Comparison of ENCODE assay signal across 8 mouse cellular contexts in genomic region chr7:16452587-16453073, GRCm38 (mm10). TPM values are rescaled to one million over a fixed set of nuclear protein-coding genes. Genes with fewer than 3 reads are reported as not detected.
A peak's percentile ranks its signal among the peaks of the same experiment; 100 is the strongest.
DNase-seq lines count a peak whose midpoint lies in the region; ATAC-seq lines count a peak whose summit lies in the region.

Gene Tmem160, plus strand, starts transcription at chr7:16452779.

- H3K36me3 ChIP-seq in hindbrain, embryonic 14.5 days (replicated peaks; ENCODE audit: control insufficient read depth, insufficient read depth): peaks cover 7% of the 10 kb centered on the region

- peaks cover 8% of the 10 kb centered on the region; the same call in 1 of the 2 replicates for H3K4me1 ChIP-seq in hindbrain, embryonic 14.5 days (replicated peaks; ENCODE audit: control insufficient read depth, insufficient read depth, low read length)

- peak; percentile 97 for ATAC-seq in hindbrain, embryonic 14.5 days (ENCODE audit: low FRiP score)

- DNase-seq in T-cell, adult 2 months (ENCODE audit: low spot score): peak; percentile 93
- DNase-seq in cerebellum, postnatal 25 days: peak; percentile 86 to 91
- DNase-seq in frontal cortex, postnatal 25 days (ENCODE audit: low spot score in 2 of 2): peak; percentile 73 to 76
- peak; percentile 83 for DNase-seq in hindbrain, embryonic 14.5 days (ENCODE audit: low spot score)
- peak; percentile 82 to 87 for DNase-seq in layer of hippocampus, postnatal 36 days
- DNase-seq in lung, postnatal 36 days: peak; percentile 97
- DNase-seq in right cerebral cortex, adult 18-20 months: peak; percentile 93
- DNase-seq in urinary bladder, postnatal 10 days (ENCODE audit: low spot score): peak; percentile 46

- H3K9ac ChIP-seq in hindbrain, embryonic 14.5 days: peak within 1 kb of the TSS; percentile 69

- peak within 1 kb of the TSS; percentile 66 for H3K27ac ChIP-seq in hindbrain, embryonic 14.5 days

- H3K4me2 ChIP-seq in hindbrain, embryonic 14.5 days (replicated peaks): peak within 1 kb of the TSS; percentile 78

- no peaks in the 10 kb centered on the region for H3K27me3 ChIP-seq in hindbrain, embryonic 14.5 days (ENCODE audit: control insufficient read depth, insufficient read depth, low read length)

- WGBS in hindbrain, embryonic 14.5 days: 1% methylated on average over 30 of the region's 30 CpGs

- H3K4me3 ChIP-seq in hindbrain, embryonic 14.5 days (replicated peaks; ENCODE audit: low read length): peak within 1 kb of the TSS; percentile 66

- no peaks in the 10 kb centered on the region for H3K9me3 ChIP-seq in hindbrain, embryonic 14.5 days (ENCODE audit: control insufficient read depth, low read length)

RNA-seq across cellular contexts. Expression of gene Tmem160, which starts in this region (rescaled TPM):
- 64.3 and 75.4 TPM in 2 replicates for polyA plus RNA-seq in hindbrain, embryonic 14.5 days (2014; fragmentation: Nextera tagmentation; extraction: Ambion mirVana)
- total RNA-seq in layer of hippocampus, postnatal 36 days (2021): 10 to 100 TPM; 61.4 to 77.2 TPM

Comparison
In these comparisons a context has a peak if more than half of its experiments do, and no peak if none do; other contexts are left out.
1. Peak in every context shown above with its lines: DNase-seq, ATAC-seq, H3K4me3 ChIP-seq and H3K27ac ChIP-seq.
2. DNase-seq: peak in every context shown above with its lines; median percentile 97 in lung, postnatal 36 days; 93 in T-cell, adult 2 months; 93 in right cerebral cortex, adult 18-20 months; 88 in cerebellum, postnatal 25 days; 84 in layer of hippocampus, postnatal 36 days; 83 in hindbrain, embryonic 14.5 days; 74 in frontal cortex, postnatal 25 days; 46 in urinary bladder, postnatal 10 days.